Mouse (Mus musculus): Measurements from ENCODE around the gene Atp8b5.

The Atp8b5 gene

GRCm38 (mm10) chr4:43266146-43266545, 813 bp upstream of the Atp8b5 start:
- TF ChIP-seq GATA4 (IDR thresholded peaks at IDR 0.05; ENCODE audit: insufficient replicate concordance, low read length) = no peak

DNA sequence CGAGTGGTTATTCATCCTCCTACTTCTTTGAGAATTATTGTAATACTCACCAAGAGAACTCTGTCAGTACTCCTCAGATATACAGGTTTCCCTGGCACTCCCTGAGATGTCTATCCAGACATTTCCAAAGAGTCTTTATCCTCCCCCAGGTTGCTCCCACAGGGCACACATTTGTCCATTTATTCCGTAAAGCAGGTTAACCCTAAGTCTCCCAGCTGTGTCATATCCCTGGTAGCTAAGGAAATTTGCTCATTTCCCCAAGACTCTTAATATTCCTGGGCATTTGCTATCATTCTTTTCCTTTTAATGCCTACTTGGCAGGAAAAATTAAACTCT, 332 bp downstream of the Atp8b5 start:
- no peak for TF ChIP-seq GATA4 (IDR thresholded peaks at IDR 0.05; ENCODE audit: insufficient replicate concordance, low read length)

GRCm38 (mm10) chr4:43285476-43285875, 18.5 kb downstream of the Atp8b5 start:
- no peak for TF ChIP-seq GATA4 (IDR thresholded peaks at IDR 0.05; ENCODE audit: insufficient replicate concordance, low read length)

DNA sequence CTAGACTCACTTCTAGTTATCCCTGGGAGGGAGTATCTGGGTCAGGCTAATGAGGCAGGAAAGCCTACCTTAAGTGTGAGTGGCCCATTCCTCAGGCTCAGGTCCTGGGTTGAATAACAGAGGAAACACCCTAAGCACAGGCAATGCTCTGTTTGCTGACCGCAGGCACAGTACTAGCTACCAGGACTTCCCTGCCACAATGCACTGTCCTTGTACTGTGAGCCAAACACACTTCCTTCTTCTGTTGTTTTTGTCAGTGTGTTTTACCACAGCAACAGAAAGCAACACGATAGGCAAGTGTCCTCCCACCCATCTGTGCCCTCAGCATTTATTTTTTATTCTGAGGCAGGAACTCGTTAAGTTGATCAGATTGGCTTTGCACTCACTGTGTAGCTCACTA, 20.3 kb downstream of the Atp8b5 start:
- TF ChIP-seq GATA4 (IDR thresholded peaks at IDR 0.05; ENCODE audit: insufficient replicate concordance, low read length) = no peak

- no peak for TF ChIP-seq GATA4 (IDR thresholded peaks at IDR 0.05; ENCODE audit: insufficient replicate concordance, low read length)
These were observed 27.0 kb downstream of the Atp8b5 start for GRCm38 (mm10) chr4:43294001-43294400.

GRCm38 (mm10) chr4:43309696-43310338, 42.9 kb downstream of the Atp8b5 start:
- TF ChIP-seq GATA4 (IDR thresholded peaks at IDR 0.05; ENCODE audit: insufficient replicate concordance, low read length) = no peak

GRCm38 (mm10) chr4:43321536-43321935, 54.6 kb downstream of the Atp8b5 start:
- TF ChIP-seq GATA4 (IDR thresholded peaks at IDR 0.05; ENCODE audit: insufficient replicate concordance, low read length) = no peak

GRCm38 (mm10) chr4:43322336-43322735, 55.4 kb downstream of the Atp8b5 start:
- TF ChIP-seq GATA4 (IDR thresholded peaks at IDR 0.05; ENCODE audit: insufficient replicate concordance, low read length) = no peak

GRCm38 (mm10) chr4:43327118-43327517, 60.2 kb downstream of the Atp8b5 start:
- no peak for TF ChIP-seq GATA4 (IDR thresholded peaks at IDR 0.05; ENCODE audit: insufficient replicate concordance, low read length)

DNA sequence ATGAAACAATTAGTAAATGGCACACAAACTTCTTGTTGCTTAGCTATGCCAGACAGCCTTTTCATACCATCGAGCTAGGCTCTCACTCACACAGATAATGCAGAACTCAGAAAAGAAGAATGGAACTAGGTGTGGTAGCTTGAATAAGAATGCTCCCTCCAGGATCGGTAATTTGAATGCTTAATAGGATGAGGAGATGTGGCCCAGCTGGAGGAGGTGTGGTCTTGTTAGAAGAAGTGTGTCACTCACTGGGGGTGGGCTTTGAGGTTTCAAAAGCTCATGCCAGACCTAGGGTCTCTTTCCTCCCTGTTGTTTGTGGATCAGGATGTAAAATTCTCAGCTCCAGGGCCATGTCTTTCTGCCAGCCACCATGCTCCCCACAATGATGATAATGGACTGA, 67.8 kb downstream of the Atp8b5 start:
- TF ChIP-seq GATA4 (IDR thresholded peaks at IDR 0.05; ENCODE audit: insufficient replicate concordance, low read length) = no peak

GRCm38 (mm10) chr4:43336176-43336575, 69.2 kb downstream of the Atp8b5 start:
- TF ChIP-seq GATA4 (IDR thresholded peaks at IDR 0.05; ENCODE audit: insufficient replicate concordance, low read length) = no peak

DNA sequence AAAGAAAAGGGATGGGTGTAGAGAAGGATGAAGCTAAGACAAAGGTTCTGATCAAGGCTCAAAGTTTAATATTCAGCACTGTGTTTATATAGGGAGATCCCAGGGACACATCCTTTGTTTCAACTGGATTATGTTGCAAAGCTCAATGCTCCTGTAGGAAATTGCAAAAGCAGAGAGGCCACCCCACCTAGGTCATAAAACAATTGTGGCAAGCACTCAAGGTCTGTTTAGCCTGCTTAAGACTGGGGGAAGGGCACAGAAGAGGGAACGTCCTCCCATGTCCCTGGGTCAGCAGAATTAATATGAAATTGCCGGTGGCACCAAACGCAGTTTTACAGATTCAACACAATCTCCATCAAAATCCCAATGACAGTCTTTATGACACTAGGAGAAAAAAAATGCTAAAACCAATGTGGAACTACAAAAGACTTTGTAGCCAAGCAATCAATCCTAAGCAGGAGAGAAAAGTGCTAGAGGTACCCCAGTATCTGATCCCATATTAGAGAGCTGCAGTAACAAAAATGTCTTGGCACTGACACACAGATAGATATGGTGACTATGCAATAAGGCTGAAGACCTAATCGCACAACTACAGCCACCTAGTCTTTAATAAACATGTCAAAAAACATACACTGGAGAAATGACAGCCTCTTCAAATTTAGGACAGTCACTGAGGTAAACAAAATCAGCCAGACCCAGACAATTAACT, 73.3 kb downstream of the Atp8b5 start:
- no peak for TF ChIP-seq GATA4 (IDR thresholded peaks at IDR 0.05; ENCODE audit: insufficient replicate concordance, low read length)

DNA sequence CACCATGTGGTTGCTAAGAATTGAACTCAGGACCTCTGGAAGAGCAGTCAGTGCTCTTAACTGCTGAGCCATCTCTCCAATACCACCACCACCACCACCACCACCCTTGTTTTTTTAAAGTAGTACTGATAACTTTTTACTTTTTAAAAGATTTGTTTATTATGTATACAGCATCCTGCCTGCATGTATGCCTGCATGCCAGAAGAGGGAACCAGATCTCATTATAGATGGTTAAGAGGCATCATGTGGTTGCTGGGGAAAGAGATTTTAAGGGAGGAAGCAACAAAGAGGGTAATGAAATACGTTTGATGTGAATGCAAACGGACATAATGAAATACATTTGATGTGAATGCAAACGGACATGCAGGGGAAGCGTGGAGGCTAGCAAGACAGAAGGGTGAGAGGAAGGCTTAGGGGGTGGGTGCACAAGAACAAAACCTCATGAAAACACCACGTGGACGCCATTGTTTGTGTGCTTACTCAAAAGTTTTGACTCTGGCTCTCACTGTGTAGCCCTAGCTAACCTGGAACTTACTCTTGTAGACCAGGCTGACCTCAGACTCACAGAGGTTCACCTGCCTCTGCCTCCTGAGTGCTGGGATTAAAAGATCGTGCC, 74.4 kb downstream of the Atp8b5 start:
- TF ChIP-seq GATA4 (IDR thresholded peaks at IDR 0.05; ENCODE audit: insufficient replicate concordance, low read length) = no peak

- no peak for TF ChIP-seq GATA4 (IDR thresholded peaks at IDR 0.05; ENCODE audit: insufficient replicate concordance, low read length)
These were observed 75.5 kb downstream of the Atp8b5 start for GRCm38 (mm10) chr4:43342443-43342842.

GRCm38 (mm10) chr4:43344932-43345331, 78.0 kb downstream of the Atp8b5 start:
- no peak for TF ChIP-seq GATA4 (IDR thresholded peaks at IDR 0.05; ENCODE audit: insufficient replicate concordance, low read length)

DNA sequence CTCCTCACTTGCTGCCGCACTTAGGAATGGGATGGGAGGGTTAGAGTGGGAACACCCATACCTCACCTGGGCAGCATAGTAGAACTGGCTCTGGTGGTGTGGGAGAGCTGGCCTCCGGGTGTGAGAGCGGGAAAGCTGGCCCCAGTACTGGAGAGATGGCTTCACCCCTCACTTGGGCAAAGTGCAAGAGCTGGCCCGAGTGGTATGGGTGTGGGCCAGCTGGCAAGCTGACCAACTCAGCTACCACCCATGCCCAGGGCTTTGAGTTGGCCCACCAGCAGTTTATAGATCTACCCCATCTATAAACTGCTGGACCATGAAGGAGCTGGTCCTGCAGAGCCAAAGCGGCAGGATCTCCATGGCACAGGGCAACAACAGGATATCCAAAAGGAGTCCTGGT, 82.2 kb downstream of the Atp8b5 start:
- no peak for TF ChIP-seq GATA4 (IDR thresholded peaks at IDR 0.05; ENCODE audit: insufficient replicate concordance, low read length)

Measured in liver, adult (tissue).